Mouse (Mus musculus) MEL (cell line): ENCODE measurements at regions not wholly inside any gene's neighbourhood (a gene's known extent, or its start where the extent isn't known, plus 50 kb on each side); places are given as distances from the start of the nearest gene placed in this dataset.

ENCODE experiments used
- DNase-seq: peaks from one replicate; pipeline ENCODE4 v3.0.0; 2011; ENCODE audit warnings: low read depth, low spot score
- H3K27ac ChIP-seq: 2 replicates; pipeline ENCODE4 v1.5.1; 2012; ENCODE audit warnings: low read depth, mild to moderate bottlenecking, control low read depth, low read length, moderate library complexity; ENCODE audit not compliant: control insufficient read depth
- H3K27me3 ChIP-seq, 2 experiments: fragments of 150-350 bp in 1 of 2; sonication (generic) in 1 of 2; 2 replicates each; pipeline ENCODE4 v1.6.1; 2012; ENCODE audit warnings: low read length in 2 of 2, mild to moderate bottlenecking in 2 of 2, improper control_type of control experiment in 1 of 2, moderate library complexity in 1 of 2; ENCODE audit not compliant: insufficient read depth in 2 of 2, control insufficient read depth in 1 of 2
- H3K36me3 ChIP-seq, 2 experiments: 2 replicates each; pipeline ENCODE4 v1.6.1; 2012 to 2014; ENCODE audit warnings: low read length in 2 of 2, improper control_type of control experiment in 1 of 2, inconsistent platforms in 1 of 2, mild to moderate bottlenecking in 1 of 2; ENCODE audit not compliant: insufficient read depth in 2 of 2, control insufficient read depth in 1 of 2
- H3K4me1 ChIP-seq, 2 experiments: fragments of 150-350 bp in 1 of 2; sonication (generic) in 1 of 2; 2 replicates each; pipeline ENCODE4 v1.6.1; 2012; ENCODE audit warnings: low read length in 2 of 2, improper control_type of control experiment in 1 of 2, mild to moderate bottlenecking in 1 of 2; ENCODE audit not compliant: insufficient read depth in 2 of 2, control insufficient read depth in 1 of 2
- H3K4me3 ChIP-seq, 2 experiments: fragments of 150-350 bp in 1 of 2; sonication (generic) in 1 of 2; 2 replicates each; pipeline ENCODE4 v1.5.1; 2012; ENCODE audit warnings: low read depth in 2 of 2, low read length in 2 of 2, mild to moderate bottlenecking in 2 of 2, moderate library complexity in 2 of 2, control low read depth in 1 of 2, improper control_type of control experiment in 1 of 2; ENCODE audit not compliant: control insufficient read depth in 1 of 2, insufficient read depth in 1 of 2
- H3K79me2 ChIP-seq: 2 replicates; pipeline ENCODE4 v1.6.1; 2012; ENCODE audit warnings: mild to moderate bottlenecking, low read length, moderate library complexity; ENCODE audit not compliant: control insufficient read depth, poor library complexity, insufficient read depth
- H3K9ac ChIP-seq: 2 replicates; pipeline ENCODE4 v1.6.1; 2012; ENCODE audit warnings: low read depth, mild to moderate bottlenecking, control low read depth, low read length, moderate library complexity; ENCODE audit not compliant: control insufficient read depth, poor library complexity, severe bottlenecking
- H3K9me3 ChIP-seq: fragments of 150-350 bp; sonication (generic); replicated peaks from 2 replicates; pipeline ENCODE4 v1.6.1; 2012; ENCODE audit warnings: mild to moderate bottlenecking, low read length, improper control_type of control experiment, moderate library complexity; ENCODE audit not compliant: insufficient read depth
- BHLHE40 ChIP-seq: IDR thresholded peaks from 2 replicates; pipeline ENCODE4 v1.6.1; 2012; ENCODE audit warnings: low read depth, mild to moderate bottlenecking, inconsistent platforms, low read length, improper control_type of control experiment, borderline replicate concordance
- CHD1 ChIP-seq: IDR thresholded peaks from 2 replicates; pipeline ENCODE4 v1.6.1; 2012; ENCODE audit warnings: low read depth, mild to moderate bottlenecking, inconsistent platforms, low read length, improper control_type of control experiment
- E2F4 ChIP-seq: IDR thresholded peaks from 2 replicates; pipeline ENCODE4 v1.6.1; 2011; ENCODE audit warnings: low read depth, low read length, improper control_type of control experiment, borderline replicate concordance
- ETS1 ChIP-seq: IDR thresholded peaks from 2 replicates; pipeline ENCODE4 v1.6.1; 2012; ENCODE audit warnings: low read depth, mild to moderate bottlenecking, inconsistent platforms, low read length, improper control_type of control experiment, moderate library complexity
- HCFC1 ChIP-seq: IDR thresholded peaks from 2 replicates; pipeline ENCODE4 v1.6.1; 2012; ENCODE audit warnings: low read depth, mild to moderate bottlenecking, inconsistent platforms, low read length, improper control_type of control experiment, moderate library complexity
- KAT2A ChIP-seq: conservative IDR thresholded peaks from 2 replicates; pipeline ENCODE4 v1.6.1; 2012; ENCODE audit warnings: low read depth, low read length, improper control_type of control experiment, inconsistent platforms
- MAFK ChIP-seq: IDR thresholded peaks from 2 replicates; pipeline ENCODE4 v1.6.1; 2011; ENCODE audit warnings: low read depth, mild to moderate bottlenecking, low read length, improper control_type of control experiment, borderline replicate concordance
- MAX ChIP-seq: IDR thresholded peaks from 2 replicates; pipeline ENCODE4 v1.6.1; 2011; ENCODE audit warnings: low read length, improper control_type of control experiment
- MAZ ChIP-seq: IDR thresholded peaks from 2 replicates; pipeline ENCODE4 v1.6.1; 2012; ENCODE audit warnings: low read depth, mild to moderate bottlenecking, inconsistent platforms, low read length, improper control_type of control experiment
- MYB ChIP-seq: IDR thresholded peaks from 2 replicates; pipeline ENCODE4 v1.6.1; 2011; ENCODE audit warnings: mild to moderate bottlenecking, low read depth, low read length, improper control_type of control experiment
- MYC ChIP-seq: IDR thresholded peaks from 2 replicates; pipeline ENCODE4 v1.6.1; 2011; ENCODE audit warnings: low read depth, mild to moderate bottlenecking, low read length, improper control_type of control experiment, moderate library complexity
- POLR2AphosphoS2 ChIP-seq: IDR thresholded peaks from 2 replicates; pipeline ENCODE4 v1.6.1; 2011; ENCODE audit warnings: low read length, improper control_type of control experiment
- RAD21 ChIP-seq: IDR thresholded peaks from 2 replicates; pipeline ENCODE4 v1.6.1; 2011; ENCODE audit warnings: mild to moderate bottlenecking, low read depth, low read length, improper control_type of control experiment
- RCOR1 ChIP-seq: IDR thresholded peaks from 2 replicates; pipeline ENCODE4 v1.6.1; 2012; ENCODE audit warnings: low read depth, mild to moderate bottlenecking, inconsistent platforms, low read length, improper control_type of control experiment
- SMC3 ChIP-seq: IDR thresholded peaks from 2 replicates; pipeline ENCODE4 v1.6.1; 2011; ENCODE audit warnings: low read depth, low read length, improper control_type of control experiment
- TCF12 ChIP-seq: IDR thresholded peaks from 2 replicates; pipeline ENCODE4 v1.6.1; 2014; ENCODE audit warnings: low read depth, mild to moderate bottlenecking, inconsistent platforms, low read length, improper control_type of control experiment, moderate library complexity
- UBTF ChIP-seq: IDR thresholded peaks from 2 replicates; pipeline ENCODE4 v1.6.1; 2012; ENCODE audit warnings: low read depth, mild to moderate bottlenecking, inconsistent platforms, low read length, improper control_type of control experiment, moderate library complexity, borderline replicate concordance; ENCODE audit not compliant: insufficient read depth
- USF2 ChIP-seq, 2 experiments: IDR thresholded peaks; 2 replicates each; pipeline ENCODE4 v1.6.1; 2011 to 2012; ENCODE audit warnings: improper control_type of control experiment in 2 of 2, low read length in 2 of 2, borderline replicate concordance in 1 of 2, inconsistent platforms in 1 of 2, low read depth in 1 of 2, mild to moderate bottlenecking in 1 of 2; ENCODE audit not compliant: insufficient read depth in 1 of 2
- ZC3H11A ChIP-seq: IDR thresholded peaks from 2 replicates; pipeline ENCODE4 v1.6.1; 2012; ENCODE audit warnings: low read depth, mild to moderate bottlenecking, inconsistent platforms, low read length, improper control_type of control experiment
- ZKSCAN1 ChIP-seq: IDR thresholded peaks from 2 replicates; pipeline ENCODE4 v1.6.1; 2012; ENCODE audit warnings: low read depth, mild to moderate bottlenecking, inconsistent platforms, low read length, improper control_type of control experiment, moderate library complexity
- ZNF384 ChIP-seq: IDR thresholded peaks from 2 replicates; pipeline ENCODE4 v1.6.1; 2012; ENCODE audit warnings: low read depth, mild to moderate bottlenecking, inconsistent platforms, low read length, improper control_type of control experiment

- Histone ChIP-seq H3K27ac (no peak overlapping the region), H3K9me3 (no peaks in the 10 kb centered on the region), H3K79me2 (no peaks in the 10 kb centered on the region; the same call in 1 of the 2 replicates), H3K27me3 (no peaks in the 10 kb centered on the region), H3K9ac (no peak overlapping the region), H3K4me3 (no peak overlapping the region), H3K36me3 (peaks cover 0 to 3% of the 10 kb centered on the region in 2 experiments; a peak in 1 of 4 replicates), H3K4me1 (peaks cover 0 to 3% of the 10 kb centered on the region in 2 experiments; a peak in 1 of 4 replicates)
- no peak for TF ChIP-seq MAZ
- no peak for TF ChIP-seq MAX
- no peak for TF ChIP-seq ZC3H11A
- no peak for TF ChIP-seq USF2 (IDR thresholded peaks at IDR 0.05; ENCODE audit: borderline replicate concordance in 1 of 2, insufficient read depth in 1 of 2, low read depth in 1 of 2, low read length in 2 of 2)
- no peak for TF ChIP-seq MYB
- no peak for TF ChIP-seq POLR2AphosphoS2
- TF ChIP-seq UBTF, result no peak
- TF ChIP-seq RAD21, result no peak
- no peak for TF ChIP-seq E2F4
- no peak for TF ChIP-seq SMC3
- TF ChIP-seq ZKSCAN1, result no peak
- no peak for TF ChIP-seq MAFK
- no peak for TF ChIP-seq RCOR1
- TF ChIP-seq KAT2A, result no peak
- no peak for TF ChIP-seq ETS1
- TF ChIP-seq HCFC1, result no peak
- no peak for TF ChIP-seq MYC
- TF ChIP-seq CHD1, result no peak
- TF ChIP-seq TCF12, result no peak
- no peak for DNase-seq
Observed at GRCm38 (mm10) chr13:54301110-54301509, 70.0 kb upstream of the Cplx2 start.

- Histone ChIP-seq H3K4me1 (peaks cover 0 to 7% of the 10 kb centered on the region in 2 experiments; a peak in 1 of 4 replicates), H3K27ac (no peak overlapping the region), H3K4me3 (no peak overlapping the region), H3K9ac (no peak overlapping the region), H3K79me2 (no peaks in the 10 kb centered on the region; the same call in 1 of the 2 replicates), H3K9me3 (no peaks in the 10 kb centered on the region), H3K27me3 (no peaks in the 10 kb centered on the region), H3K36me3 (peaks cover 0 to 3% of the 10 kb centered on the region in 2 experiments; a peak in 1 of 4 replicates)
- TF ChIP-seq ZNF384 (0 out of 2 replicates have a peak, but pooled peaks have one; percentile 15), BHLHE40 (no peak)
- no peak for DNase-seq
Observed at GRCm38 (mm10) chr13:54301677-54302076, 69.5 kb upstream of the Cplx2 start.
